Mouse (Mus musculus) left cerebral cortex, postnatal 4 days (tissue): ENCODE measurements at regions not wholly inside any gene's neighbourhood (a gene's known extent, or its start where the extent isn't known, plus 50 kb on each side); places are given as distances from the start of the nearest gene placed in this dataset.
A peak's percentile ranks its signal among the peaks of the same experiment; 100 is the strongest.

Source experiments
- DNase-seq: peaks from one replicate; pipeline ENCODE4 v3.0.0-alpha.2; 2022
- intact Hi-C: fragments of 180-260 bp; cut with DNase I; formaldehyde crosslinking; loops from one replicate; pipeline ENCODE4 v1.15.1; 2025

- no peak for DNase-seq
- intact Hi-C loops: no loop called here
Measured at GRCm38 (mm10) chr6:100923070-100923469, 89.6 kb downstream of the Ppp4r2 start.

- intact Hi-C loops: no loop called here
- DNase-seq: no peak
Measured at GRCm38 (mm10) chr6:100923686-100924085, 90.3 kb downstream of the Ppp4r2 start.

GRCm38 (mm10) chr6:100928791-100929758 is 95.7 kb downstream of the Ppp4r2 start:
- intact Hi-C loops: no loop called here
- no peak for DNase-seq

- intact Hi-C loops: no loop called here
- DNase-seq: no peak
Measured at GRCm38 (mm10) chr6:100929759-100930358, 96.4 kb downstream of the Ppp4r2 start.

- intact Hi-C loops: no loop called here
- no peak for DNase-seq
Measured at GRCm38 (mm10) chr6:100930706-100931105, 97.3 kb downstream of the Ppp4r2 start.

- DNase-seq: no peak
- intact Hi-C loops: no loop called here
Measured at GRCm38 (mm10) chr6:100934424-100934823, 101.0 kb downstream of the Ppp4r2 start.

- DNase-seq: no peak
- intact Hi-C loops: no loop called here
Measured at GRCm38 (mm10) chr6:100937802-100938201, 104.4 kb downstream of the Ppp4r2 start.

- intact Hi-C loops: no loop called here
- DNase-seq: no peak
Measured at GRCm38 (mm10) chr6:100938376-100938775, 105.0 kb downstream of the Ppp4r2 start.

GRCm38 (mm10) chr6:100939042-100939441 is 105.6 kb downstream of the Ppp4r2 start:
- DNase-seq: peak; percentile 58
- intact Hi-C loops: no loop called here

- no peak for DNase-seq
- intact Hi-C loops: no loop called here
Measured at GRCm38 (mm10) chr6:100939766-100940165, 106.3 kb downstream of the Ppp4r2 start.

- intact Hi-C loops: no loop called here
- no peak for DNase-seq
Measured at GRCm38 (mm10) chr6:100941686-100942085, 108.3 kb downstream of the Ppp4r2 start.

- intact Hi-C loops: no loop called here
Measured at GRCm38 (mm10) chr6:100942956-100943355, 109.5 kb downstream of the Ppp4r2 start.

GRCm38 (mm10) chr6:100945796-100946195 is 112.4 kb downstream of the Ppp4r2 start:
- intact Hi-C loops: no loop called here
- no peak for DNase-seq

More at GRCm38 (mm10) chr6:100942956-100943355, 109.5 kb downstream of the Ppp4r2 start:
- DNase-seq: no peak

GRCm38 (mm10) chr6:100948340-100948739 is 114.9 kb downstream of the Ppp4r2 start:
- DNase-seq: peak; percentile 39
- intact Hi-C loops: no loop called here

- no peak for DNase-seq
- intact Hi-C loops: no loop called here
Measured at GRCm38 (mm10) chr6:100951646-100952045, 118.2 kb downstream of the Ppp4r2 start.

GRCm38 (mm10) chr6:100952470-100952869 is 119.0 kb downstream of the Ppp4r2 start:
- DNase-seq: peak; percentile 11
- intact Hi-C loops: no loop called here

- intact Hi-C loops: no loop called here
- no peak for DNase-seq
Measured at GRCm38 (mm10) chr6:100954563-100954962, 121.1 kb downstream of the Ppp4r2 start.

- no peak for DNase-seq
- intact Hi-C loops: no loop called here
Measured at GRCm38 (mm10) chr6:100966481-100966880, 133.1 kb downstream of the Ppp4r2 start.

GRCm38 (mm10) chr6:100968080-100968856 is 134.8 kb downstream of the Ppp4r2 start:
- intact Hi-C loops: no loop called here
- DNase-seq: no peak

GRCm38 (mm10) chr6:100968960-100969359 is 135.5 kb downstream of the Ppp4r2 start:
- no peak for DNase-seq
- intact Hi-C loops: no loop called here

GRCm38 (mm10) chr6:100970810-100971447 is 137.5 kb downstream of the Ppp4r2 start:
- DNase-seq: peak; percentile 22
- intact Hi-C loops: no loop called here
